Mouse (Mus musculus) urinary bladder, postnatal 14 days (tissue): Measurements from ENCODE around the gene Ptpn11.

Source experiments
- DNase-seq: peaks from one replicate; pipeline ENCODE4 v3.0.0; 2021; ENCODE audit warnings: low spot score

Ptpn11 gene

DNA sequence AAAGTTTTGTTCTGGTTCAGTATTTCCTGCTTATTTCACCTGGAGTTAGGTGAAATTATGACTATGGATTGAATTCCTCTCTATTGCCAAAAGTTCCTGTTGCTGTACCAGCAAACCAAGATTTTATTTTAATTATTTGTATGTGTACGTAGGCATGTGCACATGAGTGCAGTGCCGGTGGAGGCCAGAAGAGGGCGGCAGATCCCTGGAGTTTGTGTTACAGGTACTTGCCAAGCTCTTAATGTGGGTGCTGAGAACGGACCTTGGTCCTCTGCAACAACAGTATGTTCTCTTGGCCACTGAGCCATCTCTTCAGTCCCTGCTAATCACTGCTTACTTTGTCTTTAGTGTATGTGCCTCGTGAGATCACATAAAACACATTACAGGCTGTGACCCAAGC lies 109.4 kb downstream of the Ptpn11 start:
- no peak for DNase-seq
